Mouse (Mus musculus): ENCODE measurements around the gene Esr1.

GRCm38 (mm10) chr10:4924391-4924790 lies 313.0 kb downstream of the Esr1 start:
- TF ChIP-seq CEBPB (IDR thresholded peaks at IDR 0.05; ENCODE audit: insufficient read depth, poor library complexity, severe bottlenecking): no peak
- TF ChIP-seq TCF12 (IDR thresholded peaks at IDR 0.05; ENCODE audit: insufficient read depth, poor library complexity, severe bottlenecking): no peak
- TF ChIP-seq POLR2AphosphoS2 (IDR thresholded peaks at IDR 0.05; ENCODE audit: insufficient read length, low read depth): no peak
- no peak for TF ChIP-seq POLR2A (IDR thresholded peaks at IDR 0.05; ENCODE audit: insufficient read length, low read depth)
- TF ChIP-seq E2F4 (IDR thresholded peaks at IDR 0.05; ENCODE audit: insufficient read depth): no peak
- TF ChIP-seq MYOG (IDR thresholded peaks at IDR 0.05; ENCODE audit: control insufficient read depth in 1 of 3, insufficient read depth in 1 of 3, insufficient read length in 2 of 3, low read depth in 2 of 3): no peak
- TF ChIP-seq SRF (IDR thresholded peaks at IDR 0.05; ENCODE audit: control insufficient read depth, insufficient read length, low read depth): no peak
- TF ChIP-seq USF1 (IDR thresholded peaks at IDR 0.05; ENCODE audit: low read depth): no peak
- TF ChIP-seq MYOD1 (IDR thresholded peaks at IDR 0.05; ENCODE audit: control insufficient read depth in 1 of 3, insufficient read length in 2 of 3, low read depth in 2 of 3): no peak
- TF ChIP-seq TCF3 (IDR thresholded peaks at IDR 0.05; ENCODE audit: insufficient read length, low read depth): no peak
- no peak for TF ChIP-seq MAX (IDR thresholded peaks at IDR 0.05; ENCODE audit: low read depth)
- no peak for TF ChIP-seq REST (IDR thresholded peaks at IDR 0.05; ENCODE audit: insufficient read depth, insufficient read length)
